Comparison of ENCODE assay signal across 11 mouse cellular contexts in genomic region chr1:37614836-37615235, GRCm38 (mm10).
DNase-seq lines count a peak whose midpoint lies in the region; ATAC-seq and TF ChIP-seq lines count a peak whose summit lies in the region.
"Had no signal": no experiment of that assay in that cellular context is flagged by ENCODE, and none has a peak within 500 bp of the region (broad histone marks: within the 10 kb centered on the region; RNA-seq: fewer than 3 reads in every experiment).

No protein-coding gene starts in this region.

- WGBS in intestine, postnatal 0 days: 18% methylated on average over 7 of the region's 7 CpGs
- WGBS in stomach, embryonic 16.5 days: 17% methylated on average over 7 of the region's 7 CpGs
- WGBS in midbrain, postnatal 0 days: 88% methylated on average over 7 of the region's 7 CpGs

- peak overlapping the region; percentile 44 for H3K4me2 ChIP-seq in intestine, postnatal 0 days (replicated peaks; ENCODE audit: low read depth)
- peak overlapping the region; percentile 6; the same call in 1 of the 2 replicates for H3K4me2 ChIP-seq in stomach, embryonic 16.5 days (ENCODE audit: low read depth, low read length)
- H3K4me2 ChIP-seq in midbrain, postnatal 0 days (ENCODE audit: low read depth, low read length, poor library complexity, severe bottlenecking): no peak overlapping the region
- H3K4me2 ChIP-seq: midbrain, embryonic 15.5 days had no signal

- no peaks in the 10 kb centered on the region for H3K27me3 ChIP-seq in intestine, postnatal 0 days (replicated peaks; ENCODE audit: control insufficient read depth, insufficient read depth, low read length)
- no peaks in the 10 kb centered on the region for H3K27me3 ChIP-seq in stomach, embryonic 16.5 days (ENCODE audit: control insufficient read depth, insufficient read depth, low read length)
- H3K27me3 ChIP-seq in midbrain, postnatal 0 days (ENCODE audit: insufficient read depth, low read length): no peaks in the 10 kb centered on the region
- H3K27me3 ChIP-seq: midbrain, embryonic 15.5 days had no signal

- no peaks in the 10 kb centered on the region for H3K9me3 ChIP-seq in intestine, postnatal 0 days (ENCODE audit: control insufficient read depth)
- H3K9me3 ChIP-seq in stomach, embryonic 16.5 days (replicated peaks; ENCODE audit: control insufficient read depth, low read length): no peaks in the 10 kb centered on the region
- H3K9me3 ChIP-seq in midbrain, postnatal 0 days (ENCODE audit: low read length): no peaks in the 10 kb centered on the region
- H3K9me3 ChIP-seq: midbrain, embryonic 15.5 days had no signal

- H3K27ac ChIP-seq in intestine, postnatal 0 days (ENCODE audit: low read depth, low read length): peak overlapping the region; percentile 74
- H3K27ac ChIP-seq in stomach, embryonic 16.5 days (ENCODE audit: low read length): peak overlapping the region; percentile 91
- H3K27ac ChIP-seq in midbrain, postnatal 0 days (ENCODE audit: low read depth, low read length): no peak overlapping the region
- H3K27ac ChIP-seq: kidney, postnatal 0 days; midbrain, embryonic 15.5 days had no signal

- H3K36me3 ChIP-seq in intestine, postnatal 0 days (ENCODE audit: control insufficient read depth, insufficient read depth): no peaks in the 10 kb centered on the region
- H3K36me3 ChIP-seq in stomach, embryonic 16.5 days (ENCODE audit: control insufficient read depth, insufficient read depth, low read length): no peaks in the 10 kb centered on the region
- H3K36me3 ChIP-seq in midbrain, postnatal 0 days (ENCODE audit: insufficient read depth, low read length): no peaks in the 10 kb centered on the region
- H3K36me3 ChIP-seq: midbrain, embryonic 15.5 days had no signal

- peak; percentile 34; the same call in 1 of the 2 replicates for ATAC-seq in intestine, postnatal 0 days
- no peak for ATAC-seq in stomach, embryonic 16.5 days (ENCODE audit: insufficient read depth, low FRiP score)
- no peak for ATAC-seq in midbrain, postnatal 0 days (ENCODE audit: low FRiP score)
- ATAC-seq: midbrain, embryonic 15.5 days had no signal

- H3K4me1 ChIP-seq in intestine, postnatal 0 days (replicated peaks; ENCODE audit: control insufficient read depth, insufficient read depth, low read length): peaks cover 11% of the 10 kb centered on the region
- H3K4me1 ChIP-seq in stomach, embryonic 16.5 days (ENCODE audit: control insufficient read depth, insufficient read depth, low read length): peaks cover 39% of the 10 kb centered on the region
- no peaks in the 10 kb centered on the region for H3K4me1 ChIP-seq in midbrain, postnatal 0 days (ENCODE audit: insufficient read depth, low read length)
- H3K4me1 ChIP-seq: midbrain, embryonic 15.5 days had no signal

- DNase-seq in layer of hippocampus, adult 9-11 months: peak; percentile 33
- DNase-seq in layer of hippocampus, postnatal 14 days (ENCODE audit: low spot score in 2 of 2): no peak
- DNase-seq in brain, adult 2 months (ENCODE audit: low read depth, low spot score): peak; percentile 65
- no peak for DNase-seq in cerebellum, postnatal 36 days
- no peak for DNase-seq in kidney, adult 18-20 months
- no peak for DNase-seq in midbrain, postnatal 0 days (ENCODE audit: low spot score)
- DNase-seq: gastrocnemius, postnatal 10 days had no signal

- no peak overlapping the region for H3K9ac ChIP-seq in intestine, postnatal 0 days (ENCODE audit: low read depth, low read length)
- peak overlapping the region; percentile 28; the same call in 1 of the 2 replicates for H3K9ac ChIP-seq in stomach, embryonic 16.5 days (ENCODE audit: low read length)
- no peak overlapping the region for H3K9ac ChIP-seq in midbrain, postnatal 0 days (replicated peaks; ENCODE audit: low read length, poor library complexity, severe bottlenecking)
- H3K9ac ChIP-seq: midbrain, embryonic 15.5 days had no signal

- H3K4me3 ChIP-seq in intestine, postnatal 0 days (ENCODE audit: low read depth, low read length): no peak overlapping the region
- no peak overlapping the region for H3K4me3 ChIP-seq in stomach, embryonic 16.5 days (replicated peaks; ENCODE audit: low read length)
- H3K4me3 ChIP-seq in midbrain, postnatal 0 days (ENCODE audit: low read depth, low read length): no peak overlapping the region
- H3K4me3 ChIP-seq: midbrain, embryonic 15.5 days had no signal

- TF ChIP-seq CTCF in intestine, postnatal 0 days (IDR thresholded peaks at IDR 0.05; ENCODE audit: low read depth): no peak
- no peak for TF ChIP-seq CTCF in midbrain, postnatal 0 days (IDR thresholded peaks at IDR 0.05)

Comparison
In these comparisons a context has a peak if more than half of its experiments do, and no peak if none do; other contexts are left out.
1. DNase-seq: peak in layer of hippocampus, adult 9-11 months (single experiment) and brain, adult 2 months (single experiment); none in layer of hippocampus, postnatal 14 days (0 of 2), cerebellum, postnatal 36 days (0 of 2), kidney, adult 18-20 months (single experiment) and midbrain, postnatal 0 days (single experiment).